Mouse (Mus musculus) lung, adult 2 months (tissue): ENCODE results near the gene Atn1.

ENCODE experiments used
- CTCF ChIP-seq: fragments of 200-500 bp; IDR thresholded peaks from 2 replicates; pipeline ENCODE4 v1.5.1; 2011; ENCODE audit warnings: mild to moderate bottlenecking, low read length, control low read depth; ENCODE audit not compliant: insufficient read depth
- POLR2A ChIP-seq: fragments of 200-500 bp; IDR thresholded peaks from 2 replicates; pipeline ENCODE4 v1.6.1; 2011; ENCODE audit warnings: low read depth, mild to moderate bottlenecking, control low read depth, low read length, borderline replicate concordance; ENCODE audit errors: extremely low read depth

DNA sequence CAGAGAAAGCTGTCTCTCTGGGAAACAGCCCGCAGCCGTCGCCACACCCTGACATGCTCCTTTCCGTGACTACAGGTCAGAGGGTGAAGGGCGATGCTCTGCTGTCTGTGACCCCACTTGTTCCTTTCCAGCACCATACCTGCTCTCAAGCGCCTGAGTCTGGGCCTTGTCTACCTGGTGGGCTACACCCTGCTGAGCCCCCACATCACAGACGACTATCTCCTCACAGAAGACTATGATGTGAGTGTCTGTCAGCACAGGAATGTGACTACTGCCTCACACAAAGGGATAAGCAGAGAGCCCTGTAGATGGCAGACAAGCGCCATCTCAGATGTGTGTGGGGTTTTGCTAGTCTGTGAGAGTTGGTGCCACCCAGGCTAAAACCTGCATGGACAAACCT is 55.0 kb downstream of the Atn1 start:
- TF ChIP-seq POLR2A = no peak
- TF ChIP-seq CTCF = no peak
